Mouse (Mus musculus) heart, embryonic 13.5 days (tissue): ENCODE measurements around the gene Dhx40. TPM values are rescaled to one million over a fixed set of nuclear protein-coding genes. Genes with fewer than 3 reads are reported as not detected.
A peak's percentile ranks its signal among the peaks of the same experiment; 100 is the strongest.

Experiments
- ATAC-seq: fragments of 200-750 bp; cut with Nextera tagmentation; 2 replicates; pipeline ENCODE4 v1.8.0; 2017; ENCODE audit warnings: moderate TSS enrichment; ENCODE audit not compliant: insufficient number of reproducible peaks, low FRiP score, low TSS enrichment; ENCODE audit errors: extremely low read depth
- H3K27ac ChIP-seq: fragments of 300-500 bp; sonication (generic); replicated peaks from 2 replicates; pipeline ENCODE4 v1.5.1; 2015; ENCODE audit warnings: moderate library complexity, mild to moderate bottlenecking, inconsistent platforms
- H3K27me3 ChIP-seq: fragments of 300-500 bp; sonication (generic); replicated peaks from 2 replicates; pipeline ENCODE4 v1.6.1; 2015; ENCODE audit warnings: mild to moderate bottlenecking, inconsistent platforms
- H3K36me3 ChIP-seq: fragments of 300-500 bp; sonication (generic); 2 replicates; pipeline ENCODE4 v1.6.1; 2015; ENCODE audit warnings: mild to moderate bottlenecking, inconsistent platforms
- H3K4me1 ChIP-seq: fragments of 300-500 bp; sonication (generic); 2 replicates; pipeline ENCODE4 v1.6.1; 2015; ENCODE audit warnings: inconsistent platforms
- H3K4me2 ChIP-seq: fragments of 300-500 bp; sonication (generic); 2 replicates; pipeline ENCODE4 v1.6.1; 2015; ENCODE audit warnings: inconsistent platforms, mild to moderate bottlenecking, moderate library complexity
- H3K4me3 ChIP-seq: fragments of 300-500 bp; sonication (generic); 2 replicates; pipeline ENCODE4 v1.5.1; 2015; ENCODE audit warnings: moderate library complexity, mild to moderate bottlenecking, inconsistent platforms
- H3K9ac ChIP-seq: fragments of 300-500 bp; sonication (generic); 2 replicates; pipeline ENCODE4 v1.6.1; 2015; ENCODE audit warnings: inconsistent platforms, mild to moderate bottlenecking, moderate library complexity
- H3K9me3 ChIP-seq: fragments of 300-500 bp; sonication (generic); 2 replicates; pipeline ENCODE4 v1.6.1; 2016; ENCODE audit warnings: inconsistent platforms
- WGBS: fragments of 180-500 bp; shearing (Covaris S2); methylation state at CpG from one replicate; pipeline ENCODE4 v1.1.7; 2015; ENCODE audit warnings: mixed read lengths; 5-methylcytosine and 5-hydroxymethylcytosine counted together
- polyA plus RNA-seq: library from polyadenylated mRNA; unstranded; fragments of >200 nt; fragmentation: Nextera tagmentation; extraction: Ambion mirVana; gene quantifications from 2 replicates; pipeline ENCODE4 v1.2.1, GENCODE M21; 2015

The Dhx40 gene
- polyA plus RNA-seq, 1 experiment from 2014 or later, result 13.5 TPM

DNA sequence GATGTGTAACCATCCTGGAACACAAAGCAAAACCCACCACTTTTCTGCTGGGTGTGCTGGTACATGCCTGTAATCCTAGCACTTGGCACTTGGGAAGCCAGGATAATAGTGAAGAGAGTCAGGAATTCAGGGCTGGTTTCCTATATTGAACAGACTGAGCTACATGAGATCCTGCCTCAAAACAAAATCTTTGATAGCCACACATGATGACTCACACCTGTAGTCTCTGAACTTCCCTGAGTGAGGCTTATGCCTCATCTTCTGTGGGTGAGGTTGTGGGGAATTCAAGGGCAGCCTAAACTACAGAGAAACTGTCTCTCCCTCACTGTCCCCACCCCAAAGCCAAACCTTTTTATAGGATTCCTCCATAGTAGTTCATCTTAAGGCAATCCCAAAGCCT lies 47.2 kb downstream of the Dhx40 start:
- ATAC-seq, result no peak
- Histone ChIP-seq H3K27me3 (no peaks in the 10 kb centered on the region), H3K9me3 (no peaks in the 10 kb centered on the region), H3K4me2 (no peak overlapping the region), H3K9ac (no peak overlapping the region), H3K27ac (no peak overlapping the region), H3K4me3 (no peak overlapping the region), H3K4me1 (peaks cover 18% of the 10 kb centered on the region), H3K36me3 (no peaks in the 10 kb centered on the region)

DNA sequence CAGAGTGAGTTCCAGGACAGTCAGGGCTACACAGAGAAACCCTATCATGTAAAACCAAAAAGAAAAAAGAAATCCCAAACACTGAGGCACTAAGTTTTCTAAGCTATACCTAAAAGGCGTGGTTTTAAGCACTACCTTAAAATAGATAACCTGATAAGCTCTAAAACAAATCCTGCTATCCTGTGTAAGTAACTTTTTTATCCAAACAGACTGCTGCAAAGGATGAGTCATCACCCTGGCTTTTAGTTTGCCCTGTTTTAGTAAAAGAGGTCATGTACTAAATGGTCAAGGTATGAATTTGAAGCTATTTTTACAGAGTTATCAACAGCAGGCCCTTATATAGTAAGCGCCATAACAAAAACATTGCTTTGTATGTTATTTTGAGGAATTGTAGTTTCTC lies 47.7 kb downstream of the Dhx40 start:
- H3K4me2 ChIP-seq, result no peak overlapping the region
- peaks cover 23% of the 10 kb centered on the region for H3K4me1 ChIP-seq
- no peaks in the 10 kb centered on the region for H3K27me3 ChIP-seq
- H3K9ac ChIP-seq, result no peak overlapping the region
- H3K9me3 ChIP-seq, result no peaks in the 10 kb centered on the region
- ATAC-seq, result no peak
- no peak overlapping the region for H3K27ac ChIP-seq
- H3K36me3 ChIP-seq, result no peaks in the 10 kb centered on the region
- WGBS, result 87% methylated on average over 2 of the region's 2 CpGs
- no peak overlapping the region for H3K4me3 ChIP-seq

GRCm38 (mm10) chr11:86759226-86759625 lies 48.3 kb downstream of the Dhx40 start:
- Histone ChIP-seq H3K9ac (peak overlapping the region; percentile 41; the same call in 1 of the 2 replicates), H3K27me3 (no peaks in the 10 kb centered on the region), H3K4me2 (peak overlapping the region; percentile 93), H3K27ac (peak overlapping the region; percentile 99), H3K9me3 (no peaks in the 10 kb centered on the region), H3K4me3 (0 out of 2 replicates have a peak overlapping the region, but pooled peaks have one; percentile 86), H3K36me3 (no peaks in the 10 kb centered on the region), H3K4me1 (peaks cover 30% of the 10 kb centered on the region)
- ATAC-seq, result no peak
- WGBS, result 88% methylated on average over 1 of the region's 1 CpGs

DNA sequence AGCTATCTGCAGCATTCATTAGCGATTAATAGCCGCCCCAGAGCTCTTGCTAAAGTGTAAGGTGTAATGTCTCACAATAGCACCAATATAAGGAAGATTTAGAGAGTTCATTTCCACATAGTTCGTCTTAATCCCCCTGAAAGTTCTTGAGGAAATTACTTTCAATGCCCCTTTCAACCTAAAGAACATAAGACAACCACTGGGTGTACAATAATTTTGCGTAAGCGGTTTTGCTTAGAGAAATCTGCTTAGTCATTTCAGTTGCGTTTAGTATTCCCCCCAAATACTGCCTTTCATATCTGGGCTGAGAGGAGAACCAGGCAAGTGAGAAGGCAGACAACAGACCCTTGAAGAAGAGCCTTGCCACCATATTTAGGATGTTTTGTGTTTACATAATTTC lies 49.0 kb downstream of the Dhx40 start:
- H3K9me3 ChIP-seq, result no peaks in the 10 kb centered on the region
- H3K4me3 ChIP-seq, result peak overlapping the region; percentile 86
- 0 out of 2 replicates have a peak, but pooled peaks cover under 1% of the 10 kb centered on the region for H3K36me3 ChIP-seq
- H3K9ac ChIP-seq, result peak overlapping the region; percentile 98
- H3K4me1 ChIP-seq, result peaks cover 36% of the 10 kb centered on the region
- 34% methylated on average over 6 of the region's 6 CpGs for WGBS
- H3K27ac ChIP-seq, result peak overlapping the region; percentile 99
- peak overlapping the region; percentile 93 for H3K4me2 ChIP-seq
- no peak for ATAC-seq
- no peaks in the 10 kb centered on the region for H3K27me3 ChIP-seq

DNA sequence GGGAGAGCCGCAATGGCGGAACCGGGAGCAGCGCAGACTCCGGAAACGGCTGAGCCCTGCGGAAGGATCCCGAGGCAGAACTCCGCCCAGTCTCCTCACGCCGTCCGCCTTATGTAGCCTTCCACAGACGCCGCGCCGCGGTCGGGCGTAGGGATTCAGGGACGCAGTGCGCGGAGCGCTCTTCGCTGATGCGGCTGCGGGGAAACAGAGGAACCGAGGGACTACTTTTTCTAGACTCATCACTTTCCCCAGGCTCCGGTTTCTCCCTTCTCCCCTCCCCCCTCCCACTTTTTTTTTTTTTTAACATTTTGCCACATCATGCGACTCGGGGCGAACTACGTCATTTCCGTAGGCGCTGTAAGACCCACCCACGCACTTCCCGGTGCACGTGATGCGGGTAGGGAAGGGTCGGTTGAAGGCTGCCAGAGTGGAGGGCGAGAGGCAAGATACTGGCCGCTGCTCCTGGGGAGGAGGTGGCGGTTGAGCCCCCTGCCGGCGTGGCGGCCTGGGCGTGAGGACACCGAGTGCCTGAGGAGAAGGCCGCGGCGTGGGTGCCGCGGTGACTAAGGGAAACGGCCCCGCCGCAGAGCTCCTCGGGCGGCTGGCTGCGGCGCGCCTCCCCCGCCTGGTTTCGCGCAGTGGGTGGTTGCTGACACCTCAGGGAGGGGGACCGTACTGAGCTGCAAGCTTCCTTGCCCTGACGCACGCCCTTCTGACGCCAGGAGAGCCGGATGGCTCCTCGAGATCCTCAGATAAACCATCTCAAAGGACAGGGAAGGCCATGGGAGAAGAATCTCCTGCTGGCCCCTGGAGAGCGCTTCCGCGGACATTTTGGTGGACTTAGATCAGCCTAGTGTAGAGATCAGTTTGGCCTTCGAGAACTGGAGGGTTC lies 49.8 kb downstream of the Dhx40 start, which contains the start of gene Cltc:
Gene Cltc, minus strand, starts transcription at position 86 of the 892 bp plus-strand sequence.
- Histone ChIP-seq H3K9ac (peak within 1 kb of the TSS; percentile 98), H3K27ac (peak within 1 kb of the TSS; percentile 99), H3K4me1 (peaks cover 43% of the 10 kb centered on the region), H3K27me3 (no peaks in the 10 kb centered on the region), H3K4me2 (peak within 1 kb of the TSS; percentile 93), H3K36me3 (peaks cover 6% of the 10 kb centered on the region; the same call in 1 of the 2 replicates), H3K4me3 (peak within 1 kb of the TSS; percentile 86), H3K9me3 (no peaks in the 10 kb centered on the region)
- ATAC-seq, result peak; percentile 83
- WGBS, result under 1% methylated on average over 73 of the region's 73 CpGs

DNA sequence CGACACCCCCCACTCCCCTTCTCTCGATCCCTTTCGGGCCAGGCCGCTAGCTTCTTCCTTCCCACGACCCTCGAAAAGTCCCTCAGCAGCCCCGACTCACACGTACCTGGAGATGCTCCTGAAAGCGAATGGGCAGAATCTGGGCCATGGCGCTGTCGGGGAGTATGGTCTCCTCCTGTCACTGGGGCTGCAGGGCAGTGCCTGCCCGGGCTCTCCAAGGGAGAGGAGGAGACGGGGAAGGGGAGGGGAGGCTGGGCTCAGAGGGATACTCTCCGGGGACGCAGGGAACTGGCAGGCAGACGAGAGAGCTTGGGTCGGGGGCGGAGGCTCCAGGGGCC lies 50.4 kb downstream of the Dhx40 start:
- peak; percentile 17 for ATAC-seq
- Histone ChIP-seq H3K9ac (peak overlapping the region; percentile 98), H3K4me3 (peak overlapping the region; percentile 86), H3K27ac (peak overlapping the region; percentile 99), H3K4me1 (peaks cover 49% of the 10 kb centered on the region), H3K36me3 (peaks cover 6% of the 10 kb centered on the region; the same call in 1 of the 2 replicates), H3K4me2 (peak overlapping the region; percentile 93), H3K9me3 (no peaks in the 10 kb centered on the region), H3K27me3 (no peaks in the 10 kb centered on the region)
- WGBS, result 2% methylated on average over 18 of the region's 18 CpGs

DNA sequence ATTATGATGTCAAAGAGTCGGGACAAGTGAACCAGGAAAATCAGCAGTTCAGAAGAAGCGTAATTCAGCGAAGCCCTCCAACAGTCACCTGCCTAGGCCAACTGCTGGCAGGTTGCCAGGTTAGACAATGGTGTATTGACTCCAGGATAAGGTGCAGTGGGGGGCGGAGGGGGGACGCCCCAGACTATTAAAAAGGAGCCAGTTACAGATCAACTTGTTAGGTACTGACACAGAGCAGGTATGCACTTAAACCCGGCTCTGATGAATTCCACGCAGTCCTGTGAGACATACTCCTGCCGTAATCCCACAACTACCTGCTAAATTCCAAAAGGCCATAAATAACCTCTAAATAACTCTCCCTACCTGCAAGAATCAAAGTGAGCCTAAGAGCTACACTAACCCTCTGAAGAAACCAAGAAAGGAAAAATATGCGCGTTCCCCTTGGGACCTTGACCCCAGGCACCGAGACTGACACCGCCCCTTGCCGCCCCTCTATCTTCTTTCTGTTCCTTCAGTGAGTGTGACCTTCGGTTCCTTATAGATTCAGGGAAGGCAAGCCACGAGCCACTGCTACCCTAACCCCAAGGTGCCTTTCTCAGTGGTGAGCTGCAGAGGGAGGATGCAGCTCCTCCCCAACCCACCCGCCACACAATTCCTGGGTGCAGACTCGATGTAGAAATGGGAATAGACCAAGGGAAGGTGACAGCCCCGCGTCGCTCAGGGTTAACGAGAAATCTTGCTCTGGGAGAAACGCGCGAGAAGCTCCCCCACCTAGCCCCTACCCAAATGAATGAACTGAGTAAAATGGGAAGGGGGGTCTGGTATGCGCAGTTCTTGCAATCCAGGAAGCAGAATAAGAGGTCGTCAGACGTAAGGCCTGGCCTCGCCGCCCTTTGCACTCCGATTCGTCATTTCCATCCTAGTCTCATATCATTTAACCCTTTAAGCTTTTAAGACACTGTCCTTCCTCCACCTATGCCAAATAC lies 51.1 kb downstream of the Dhx40 start:
- Histone ChIP-seq H3K27ac (peak overlapping the region; percentile 99), H3K4me3 (peak overlapping the region; percentile 86), H3K9ac (peak overlapping the region; percentile 98), H3K4me1 (peaks cover 53% of the 10 kb centered on the region), H3K36me3 (peaks cover 6% of the 10 kb centered on the region; the same call in 1 of the 2 replicates), H3K4me2 (peak overlapping the region; percentile 93), H3K27me3 (no peaks in the 10 kb centered on the region), H3K9me3 (no peaks in the 10 kb centered on the region)
- ATAC-seq, result no peak
- 1% methylated on average over 31 of the region's 31 CpGs for WGBS

DNA sequence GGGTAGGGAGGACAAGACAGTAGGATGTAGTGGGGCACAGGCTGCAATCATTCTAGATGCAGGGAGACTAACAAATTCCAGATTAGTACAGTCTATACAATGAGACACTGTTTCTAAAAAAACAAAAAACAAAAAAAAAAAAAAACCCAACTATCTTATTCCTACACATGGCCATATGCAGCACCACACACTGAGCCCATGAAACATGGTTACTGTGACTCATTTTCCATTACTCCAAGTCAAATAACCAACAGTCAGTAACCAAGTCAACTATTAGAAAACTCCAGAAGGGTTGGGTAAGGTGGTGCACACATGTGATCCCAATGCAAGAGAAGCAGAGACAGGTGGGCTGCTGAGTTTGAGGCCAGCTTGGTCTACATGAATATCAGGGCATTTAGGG lies 55.1 kb downstream of the Dhx40 start:
- H3K9ac ChIP-seq, result no peak overlapping the region
- no peak for ATAC-seq
- no peak overlapping the region for H3K4me3 ChIP-seq
- H3K27ac ChIP-seq, result no peak overlapping the region
- H3K4me1 ChIP-seq, result peaks cover 67% of the 10 kb centered on the region
- H3K4me2 ChIP-seq, result peak overlapping the region; percentile 50
- no peaks in the 10 kb centered on the region for H3K9me3 ChIP-seq
- peaks cover 10% of the 10 kb centered on the region; the same call in 1 of the 2 replicates for H3K36me3 ChIP-seq
- no peaks in the 10 kb centered on the region for H3K27me3 ChIP-seq

- no peaks in the 10 kb centered on the region for H3K27me3 ChIP-seq
- peaks cover 78% of the 10 kb centered on the region for H3K4me1 ChIP-seq
- H3K4me2 ChIP-seq, result peak overlapping the region; percentile 27; the same call in 1 of the 2 replicates
- no peaks in the 10 kb centered on the region for H3K9me3 ChIP-seq
- no peak overlapping the region for H3K4me3 ChIP-seq
- no peak for ATAC-seq
- no peak overlapping the region for H3K9ac ChIP-seq
- no peak overlapping the region for H3K27ac ChIP-seq
- peaks cover 10% of the 10 kb centered on the region; the same call in 1 of the 2 replicates for H3K36me3 ChIP-seq
- 91% methylated on average over 1 of the region's 1 CpGs for WGBS
Observed at GRCm38 (mm10) chr11:86751010-86751409, 56.5 kb downstream of the Dhx40 start.

GRCm38 (mm10) chr11:86749776-86750423 lies 57.6 kb downstream of the Dhx40 start:
- 0 out of 2 replicates have a peak overlapping the region, but pooled peaks have one; percentile 4 for H3K4me3 ChIP-seq
- peaks cover 10% of the 10 kb centered on the region; the same call in 1 of the 2 replicates for H3K36me3 ChIP-seq
- peak overlapping the region; percentile 44 for H3K4me2 ChIP-seq
- 0 out of 2 replicates have a peak overlapping the region, but pooled peaks have one; percentile 24 for H3K9ac ChIP-seq
- H3K9me3 ChIP-seq, result no peaks in the 10 kb centered on the region
- H3K27me3 ChIP-seq, result no peaks in the 10 kb centered on the region
- H3K4me1 ChIP-seq, result peaks cover 80% of the 10 kb centered on the region
- no peak for ATAC-seq
- peak overlapping the region; percentile 24; the same call in 1 of the 2 replicates for H3K27ac ChIP-seq
- 59% methylated on average over 3 of the region's 3 CpGs for WGBS
